In the genomic region with DNA sequence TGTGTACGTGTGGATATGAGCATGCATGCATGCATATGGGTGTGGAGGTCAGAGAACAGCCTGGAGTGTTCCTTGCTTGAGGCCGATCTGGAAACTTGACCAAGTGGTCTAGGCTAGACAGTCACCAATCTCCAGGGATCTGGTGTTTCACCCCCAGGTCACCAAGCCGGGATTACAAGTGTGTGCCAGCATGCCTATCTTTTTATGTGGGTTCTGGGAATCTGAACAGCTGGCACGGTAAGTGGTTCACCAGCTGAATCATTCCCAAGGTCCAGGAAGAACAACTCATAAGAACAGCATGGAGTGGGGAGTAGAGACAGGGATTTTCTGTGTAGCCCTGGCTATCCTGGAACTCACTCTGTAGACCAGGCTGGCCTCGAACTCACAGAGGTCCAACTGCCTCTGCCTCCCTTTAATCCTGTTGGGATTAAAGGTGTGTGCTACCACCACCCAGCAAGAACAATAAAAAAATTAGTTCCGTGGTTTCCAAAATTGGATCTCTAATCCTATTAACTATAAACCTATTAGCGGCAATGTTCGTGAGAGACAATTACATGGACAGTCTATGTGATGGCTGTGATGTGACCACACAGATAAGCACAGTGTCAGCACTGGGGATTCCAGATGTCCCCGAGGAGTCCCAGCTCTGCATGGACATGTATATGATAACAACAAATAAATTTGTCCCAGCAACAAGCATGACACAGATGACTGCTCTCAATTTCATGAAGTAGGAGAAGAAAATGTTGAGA, we compare ENCODE assay signal across 35 mouse cellular contexts. TPM values are rescaled to one million over a fixed set of nuclear protein-coding genes. Genes with fewer than 3 reads are reported as not detected.
DNase-seq lines count a peak whose midpoint lies in the region; TF ChIP-seq lines count a peak whose summit lies in the region.
"Had no signal": no experiment of that assay in that cellular context is flagged by ENCODE, and none has a peak within 500 bp of the region (broad histone marks: within the 10 kb centered on the region; RNA-seq: fewer than 3 reads in every experiment).

No protein-coding gene starts in this region.

- no peak overlapping the region for H3ac ChIP-seq in myocyte (ENCODE audit: control insufficient read depth, insufficient read length)

- peak; percentile 46 for DNase-seq in 3134 (ENCODE audit: extremely low read depth, insufficient read length, low spot score)
- peak; percentile 87 for DNase-seq in 3T3-L1 (ENCODE audit: low read depth, low spot score)
- no peak for DNase-seq in left cerebral cortex, adult 8-10 months (ENCODE audit: low spot score in 2 of 2)
- DNase-seq in frontal cortex, postnatal 10 days (ENCODE audit: low spot score in 2 of 2), result no peak
- DNase-seq in spleen, adult 18-20 months, result no peak
- DNase-seq: adrenal gland, postnatal 10 days; adrenal gland, postnatal 36 days; B cell, adult 2 months; cerebellum, adult 11 months; cerebellum, adult 2 months; cerebellum, adult 9-11 months; cerebellum, postnatal 25 days; forebrain, postnatal 0 days; gastrocnemius, postnatal 10 days; gastrocnemius, postnatal 36 days; heart, postnatal 10 days; heart, postnatal 36 days had no signal

- no peaks in the 10 kb centered on the region for H3K27me3 ChIP-seq in myocyte (ENCODE audit: control insufficient read depth, insufficient read depth, insufficient read length)
- H3K27me3 ChIP-seq: embryonic facial prominence, embryonic 12.5 days; embryonic facial prominence, embryonic 15.5 days; heart, embryonic 12.5 days; heart, embryonic 15.5 days; hindbrain, embryonic 13.5 days; intestine, embryonic 15.5 days had no signal

- peak overlapping the region; percentile 28 for H3K4me2 ChIP-seq in myocyte (ENCODE audit: low read depth)
- H3K4me2 ChIP-seq: embryonic facial prominence, embryonic 12.5 days; embryonic facial prominence, embryonic 15.5 days; heart, embryonic 12.5 days; heart, embryonic 15.5 days; hindbrain, embryonic 13.5 days; intestine, embryonic 15.5 days had no signal

- no peak overlapping the region for H3K4me3 ChIP-seq in myocyte
- H3K4me3 ChIP-seq: embryonic facial prominence, embryonic 12.5 days; embryonic facial prominence, embryonic 15.5 days; heart, embryonic 12.5 days; heart, embryonic 15.5 days; hindbrain, embryonic 10.5 days; hindbrain, embryonic 13.5 days; intestine, embryonic 15.5 days had no signal

- TF ChIP-seq POLR2A in myocyte (IDR thresholded peaks at IDR 0.05; ENCODE audit: insufficient read length, low read depth), result no peak

- no peaks in the 10 kb centered on the region for H3K79me2 ChIP-seq in myocyte (ENCODE audit: control insufficient read depth, insufficient read depth)

- H3K36me3 ChIP-seq in myocyte (ENCODE audit: control insufficient read depth, insufficient read depth), result no peaks in the 10 kb centered on the region
- H3K36me3 ChIP-seq: embryonic facial prominence, embryonic 12.5 days; embryonic facial prominence, embryonic 15.5 days; heart, embryonic 12.5 days; heart, embryonic 15.5 days; hindbrain, embryonic 10.5 days; hindbrain, embryonic 13.5 days; intestine, embryonic 15.5 days had no signal

TF ChIP-seq in myocyte, 11 proteins besides CTCF, POLR2A, EP300 and RAD21:
- no peak for TF ChIP-seq POLR2AphosphoS2 (IDR thresholded peaks at IDR 0.05; ENCODE audit: insufficient read length, low read depth)
- no peak for TF ChIP-seq REST (IDR thresholded peaks at IDR 0.05; ENCODE audit: insufficient read depth, insufficient read length)
- TF ChIP-seq USF1 (IDR thresholded peaks at IDR 0.05; ENCODE audit: low read depth), result no peak
- peak in 2 of 3 experiments; percentile 74 to 76 for TF ChIP-seq MYOD1 (IDR thresholded peaks at IDR 0.05; ENCODE audit: control insufficient read depth in 1 of 3, insufficient read length in 2 of 3, low read depth in 2 of 3)
- TF ChIP-seq TCF3 (IDR thresholded peaks at IDR 0.05; ENCODE audit: insufficient read length, low read depth), result no peak
- peak; percentile 78 for TF ChIP-seq TCF12 (IDR thresholded peaks at IDR 0.05; ENCODE audit: insufficient read depth, poor library complexity, severe bottlenecking)
- no peak for TF ChIP-seq SRF (IDR thresholded peaks at IDR 0.05; ENCODE audit: control insufficient read depth, insufficient read length, low read depth)
- TF ChIP-seq MAX (IDR thresholded peaks at IDR 0.05; ENCODE audit: low read depth), result no peak
- TF ChIP-seq E2F4 (IDR thresholded peaks at IDR 0.05; ENCODE audit: insufficient read depth), result no peak
- peak in 2 of 3 experiments; percentile 35 to 64 for TF ChIP-seq MYOG (IDR thresholded peaks at IDR 0.05; ENCODE audit: control insufficient read depth in 1 of 3, insufficient read depth in 1 of 3, insufficient read length in 2 of 3, low read depth in 2 of 3)
- TF ChIP-seq CEBPB (IDR thresholded peaks at IDR 0.05; ENCODE audit: insufficient read depth, poor library complexity, severe bottlenecking), result no peak

RNA-seq across cellular contexts. Expression of a gene that starts 3.5 kb away (rescaled TPM):
- polyA plus RNA-seq in myocyte (2012; fragmentation: generic; extraction: Trizol), result 190 TPM
- 10 to 100 TPM; 81.9 to 93.2 (median 88.8) TPM for total RNA-seq in left cerebral cortex, adult 8-10 months (2022)

RNA-seq across cellular contexts. Expression of a gene that starts 22.3 kb away (rescaled TPM):
- not detected for polyA plus RNA-seq in myocyte (2012; fragmentation: generic; extraction: Trizol)
- not detected for total RNA-seq in left cerebral cortex, adult 8-10 months (2022)
- total RNA-seq: adrenal gland, postnatal 10 days; adrenal gland, postnatal 36 days; common myeloid progenitor, adult 5-6 weeks; gastrocnemius, postnatal 10 days; gastrocnemius, postnatal 36 days; granulocyte monocyte progenitor cell, adult 5-6 weeks; heart, adult 8-10 months; heart, postnatal 10 days; heart, postnatal 36 days; MEL had no signal
- polyA plus RNA-seq: activated CD4-positive, CD25-positive, alpha-beta regulatory T cell, adult 4 months; CD4-positive, CD25-positive, alpha-beta regulatory T cell, adult 4 months; cerebellum, adult 2 months; embryonic facial prominence, embryonic 12.5 days; embryonic facial prominence, embryonic 15.5 days; forebrain, embryonic 11.5 days; forebrain, embryonic 14.5 days; frontal cortex, adult 2 months; heart, embryonic 12.5 days; heart, embryonic 15.5 days; hindbrain, embryonic 10.5 days; hindbrain, embryonic 13.5 days; hindbrain, embryonic 16.5 days had no signal

RNA-seq across cellular contexts. Expression of a gene that starts 43.3 kb away (rescaled TPM):
- 6.7 TPM for polyA plus RNA-seq in myocyte (2012; fragmentation: generic; extraction: Trizol)
- total RNA-seq in left cerebral cortex, adult 8-10 months (2022), result 10 to 100 TPM; 15.7 to 22.2 (median 19.9) TPM

RNA-seq across cellular contexts. Expression of a gene that starts 43.9 kb away (rescaled TPM):
- not detected for polyA plus RNA-seq in myocyte (2012; fragmentation: generic; extraction: Trizol)
- total RNA-seq in left cerebral cortex, adult 8-10 months (2022), result not detected
- total RNA-seq: common myeloid progenitor, adult 5-6 weeks; gastrocnemius, postnatal 10 days; gastrocnemius, postnatal 36 days; granulocyte monocyte progenitor cell, adult 5-6 weeks; heart, adult 8-10 months; heart, postnatal 10 days; heart, postnatal 36 days; MEL had no signal
- polyA plus RNA-seq: activated CD4-positive, CD25-positive, alpha-beta regulatory T cell, adult 4 months; CD4-positive, CD25-positive, alpha-beta regulatory T cell, adult 4 months; embryonic facial prominence, embryonic 12.5 days; embryonic facial prominence, embryonic 15.5 days; forebrain, embryonic 11.5 days; forebrain, embryonic 14.5 days; forebrain, postnatal 0 days; heart, embryonic 12.5 days; heart, embryonic 15.5 days; hindbrain, embryonic 10.5 days; hindbrain, embryonic 13.5 days; hindbrain, embryonic 16.5 days; intestine, embryonic 15.5 days had no signal

RNA-seq across cellular contexts. Expression of a gene that starts 48.1 kb away (rescaled TPM):
- 209 TPM for polyA plus RNA-seq in myocyte (2012; fragmentation: generic; extraction: Trizol)
- 100 to 1,000 TPM; 230 to 256 (median 247) TPM for total RNA-seq in left cerebral cortex, adult 8-10 months (2022)

Comparison
In these comparisons a context has a peak if more than half of its experiments do, and no peak if none do; other contexts are left out.
1. DNase-seq: peak in 3134 (single experiment) and 3T3-L1 (single experiment); none in left cerebral cortex, adult 8-10 months (0 of 2), frontal cortex, postnatal 10 days (0 of 2) and spleen, adult 18-20 months (0 of 2).